Mouse (Mus musculus) testis, adult 2 months (tissue): ENCODE measurements around the gene Vdr.

ENCODE experiments used
- CTCF ChIP-seq: fragments of 200-500 bp; IDR thresholded peaks from 2 replicates; pipeline ENCODE4 v1.5.1; 2012; ENCODE audit warnings: low read depth, mild to moderate bottlenecking, inconsistent platforms, low read length, moderate library complexity; ENCODE audit not compliant: control insufficient read depth, insufficient read depth, insufficient replicate concordance
- POLR2A ChIP-seq: fragments of 200-500 bp; IDR thresholded peaks from 2 replicates; pipeline ENCODE4 v1.6.1; 2012; ENCODE audit warnings: low read depth, mild to moderate bottlenecking, inconsistent platforms, low read length, moderate library complexity; ENCODE audit not compliant: control insufficient read depth

DNA sequence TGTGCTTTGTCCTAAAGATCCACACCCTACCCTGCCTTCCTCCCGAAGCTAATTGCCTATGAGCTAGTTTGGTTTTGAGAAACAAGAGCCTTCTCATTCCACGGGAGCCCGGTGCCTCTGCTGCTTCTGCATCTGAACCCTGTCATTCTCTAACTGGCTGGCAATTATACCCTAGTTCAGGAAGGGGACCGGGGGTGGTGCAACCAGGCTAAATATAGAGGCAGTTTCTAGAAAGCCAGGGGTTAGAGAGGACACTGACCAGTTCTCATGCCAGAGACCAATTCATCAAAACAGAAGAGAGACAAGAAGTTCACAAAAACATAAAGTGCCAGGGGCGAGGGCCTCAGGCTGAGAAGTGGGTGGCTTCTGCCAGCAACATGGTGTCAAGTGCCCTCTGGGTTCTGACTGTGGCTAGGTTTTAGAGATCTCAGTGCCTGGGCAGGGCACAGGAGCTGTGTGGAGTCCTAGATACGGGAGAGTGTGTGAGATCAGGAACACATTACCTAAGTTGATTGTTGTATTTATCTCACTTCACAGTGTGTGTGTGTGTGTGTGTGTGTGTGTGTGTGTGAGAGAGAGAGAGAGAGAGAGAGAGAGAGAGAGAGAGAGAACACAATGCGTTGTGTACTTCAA is 31.6 kb downstream of the Vdr start:
- no peak for TF ChIP-seq CTCF
- TF ChIP-seq POLR2A = no peak
